Mouse (Mus musculus) forebrain, embryonic 16.5 days (tissue): ENCODE measurements around the gene Tnf. TPM values are rescaled to one million over a fixed set of nuclear protein-coding genes. Genes with fewer than 3 reads are reported as not detected.

Source experiments
- ATAC-seq: fragments of 200-750 bp; cut with Nextera tagmentation; 2 replicates; pipeline ENCODE4 v1.8.0; 2017; ENCODE audit warnings: mild to moderate bottlenecking, moderate library complexity
- H3K27ac ChIP-seq: fragments of 300-500 bp; sonication (generic); 2 replicates; pipeline ENCODE4 v1.5.1; 2014; ENCODE audit warnings: low read length, control low read depth
- H3K27me3 ChIP-seq: fragments of 300-500 bp; sonication (generic); replicated peaks from 2 replicates; pipeline ENCODE4 v1.6.1; 2014; ENCODE audit warnings: low read length; ENCODE audit not compliant: control insufficient read depth, insufficient read depth
- H3K36me3 ChIP-seq: fragments of 300-500 bp; sonication (generic); 2 replicates; pipeline ENCODE4 v1.6.1; 2014; ENCODE audit not compliant: control insufficient read depth, insufficient read depth
- H3K4me1 ChIP-seq: fragments of 300-500 bp; sonication (generic); replicated peaks from 2 replicates; pipeline ENCODE4 v1.6.1; 2014; ENCODE audit warnings: low read length; ENCODE audit not compliant: control insufficient read depth, insufficient read depth
- H3K4me2 ChIP-seq: fragments of 300-500 bp; sonication (generic); 2 replicates; pipeline ENCODE4 v1.6.1; 2014; ENCODE audit warnings: mild to moderate bottlenecking, low read length, control low read depth
- H3K4me3 ChIP-seq: fragments of 300-500 bp; sonication (generic); replicated peaks from 2 replicates; pipeline ENCODE4 v1.5.1; 2014; ENCODE audit warnings: mild to moderate bottlenecking, low read length, control low read depth
- H3K9ac ChIP-seq: fragments of 300-500 bp; sonication (generic); replicated peaks from 2 replicates; pipeline ENCODE4 v1.6.1; 2014; ENCODE audit warnings: low read depth, low read length, control low read depth
- H3K9me3 ChIP-seq: fragments of 300-500 bp; sonication (generic); 2 replicates; pipeline ENCODE4 v1.6.1; 2016; ENCODE audit warnings: low read length; ENCODE audit not compliant: control insufficient read depth
- WGBS: fragments of 180-500 bp; shearing (Covaris S2); extraction: QIAGEN DNeasy Blood & Tissue Kit; methylation state at CpG from one replicate; pipeline ENCODE4 v1.1.7; 2014; 5-methylcytosine and 5-hydroxymethylcytosine counted together
- microRNA-seq: library from miRNA; unstranded; fragments of <30 nt; microRNA quantifications from one replicate; pipeline ENCODE4, GENCODE M21; 2017
- polyA plus RNA-seq: library from polyadenylated mRNA; unstranded; fragments of >200 nt; fragmentation: Nextera tagmentation; extraction: Ambion mirVana; gene quantifications from 2 replicates; pipeline ENCODE4 v1.2.1, GENCODE M21; 2015

Tnf gene
- polyA plus RNA-seq, 1 experiment from 2014 or later = not detected

DNA sequence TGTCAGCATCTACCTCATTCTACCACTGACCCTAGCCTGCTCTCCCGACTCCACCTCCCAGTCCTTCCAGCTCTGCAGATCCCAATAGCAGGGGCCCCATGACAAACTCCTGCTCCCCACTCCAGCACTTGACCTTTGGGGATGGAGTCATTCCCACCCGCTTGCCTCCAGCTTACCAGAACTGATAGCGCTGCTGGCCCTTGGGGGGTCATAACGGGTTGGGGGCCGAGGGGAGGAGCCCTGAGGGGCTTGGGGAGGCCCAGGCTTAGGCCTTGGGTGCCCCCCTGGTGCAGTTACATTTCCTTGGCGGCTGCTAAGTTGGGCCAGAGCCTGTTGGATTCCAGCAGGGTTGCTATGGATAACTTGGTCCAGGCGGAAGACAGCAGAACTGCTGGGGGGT, 47.2 kb downstream of the Tnf start:
- no peak for ATAC-seq

DNA sequence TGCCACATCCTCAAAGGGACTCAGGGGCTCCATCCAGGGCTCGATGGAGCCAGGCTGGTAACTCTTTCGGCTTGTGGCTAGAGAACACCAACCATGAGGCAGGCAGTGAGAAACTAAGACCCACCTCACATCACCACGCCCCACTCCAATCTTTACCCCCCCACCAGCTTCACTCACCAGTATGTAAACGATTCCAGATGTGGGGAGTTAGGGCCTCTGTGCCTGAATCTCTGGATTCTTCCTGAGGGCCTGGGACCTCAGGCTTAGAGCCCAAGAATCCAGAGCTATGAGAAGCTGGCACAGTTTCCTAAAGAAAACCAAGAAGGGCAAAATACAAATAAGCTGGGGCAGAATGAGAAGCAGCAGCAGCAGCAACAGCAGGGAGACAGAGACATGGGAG, 47.9 kb downstream of the Tnf start:
- H3K4me3 ChIP-seq = no peak overlapping the region
- H3K27me3 ChIP-seq = no peaks in the 10 kb centered on the region
- no peak overlapping the region for H3K4me2 ChIP-seq
- no peak for ATAC-seq
- no peak overlapping the region for H3K27ac ChIP-seq
- no peaks in the 10 kb centered on the region for H3K9me3 ChIP-seq
- H3K9ac ChIP-seq = no peak overlapping the region
- H3K36me3 ChIP-seq = peaks cover 90% of the 10 kb centered on the region
- no peaks in the 10 kb centered on the region for H3K4me1 ChIP-seq
- WGBS = 93% methylated on average over 4 of the region's 4 CpGs

More for the DNA sequence above, 47.2 kb downstream of the Tnf start:
- H3K27ac ChIP-seq = no peak overlapping the region
- H3K4me1 ChIP-seq = no peaks in the 10 kb centered on the region
- WGBS = 83% methylated on average over 7 of the region's 7 CpGs
- no peak overlapping the region for H3K4me3 ChIP-seq
- no peaks in the 10 kb centered on the region for H3K27me3 ChIP-seq
- peaks cover 90% of the 10 kb centered on the region for H3K36me3 ChIP-seq
- no peaks in the 10 kb centered on the region for H3K9me3 ChIP-seq
- H3K4me2 ChIP-seq = no peak overlapping the region
- no peak overlapping the region for H3K9ac ChIP-seq

- Histone ChIP-seq H3K27me3 (no peaks in the 10 kb centered on the region), H3K9ac (no peak overlapping the region), H3K4me2 (no peak overlapping the region), H3K27ac (no peak overlapping the region), H3K9me3 (no peaks in the 10 kb centered on the region), H3K36me3 (peaks cover 90% of the 10 kb centered on the region), H3K4me1 (no peaks in the 10 kb centered on the region), H3K4me3 (no peak overlapping the region)
- 86% methylated on average over 9 of the region's 9 CpGs for WGBS
- ATAC-seq = no peak
These were observed 48.7 kb downstream of the Tnf start for GRCm38 (mm10) chr17:35153077-35153476.

GRCm38 (mm10) chr17:35152121-35152520, 49.7 kb downstream of the Tnf start:
- no peak overlapping the region for H3K4me3 ChIP-seq
- H3K27me3 ChIP-seq = no peaks in the 10 kb centered on the region
- H3K9ac ChIP-seq = no peak overlapping the region
- no peaks in the 10 kb centered on the region for H3K4me1 ChIP-seq
- ATAC-seq = no peak
- H3K9me3 ChIP-seq = no peaks in the 10 kb centered on the region
- H3K4me2 ChIP-seq = no peak overlapping the region
- peaks cover 87% of the 10 kb centered on the region for H3K36me3 ChIP-seq
- H3K27ac ChIP-seq = no peak overlapping the region
- 93% methylated on average over 4 of the region's 4 CpGs for WGBS

Small RNA genes lying within 50 kb of the gene (microRNA-seq; reads per million reads assigned to microRNA genes)
- not detected for gene Mir6973a
- not detected for gene Mir6974
- 2.3 reads per million, percentile 5 among the genes with 10 or more reads in this experiment for gene Mir6975
- 0.62 reads per million for gene Mir8094

Other genes starting within 250 kb of the Tnf start
- gene Hspa1b, start 242.8 kb downstream of the Tnf start, polyA plus RNA-seq = 0.14 TPM in 1 of 2 replicates, not detected in the other
- gene Gm20481, start 232.1 kb downstream of the Tnf start, polyA plus RNA-seq = not detected in 2 replicates
- 3.3 and 5.2 TPM in 2 replicates for gene Hspa1a, start 229.9 kb downstream of the Tnf start, polyA plus RNA-seq
- gene Hspa1l, start 229.3 kb downstream of the Tnf start, polyA plus RNA-seq = 1.5 and 1.7 TPM in 2 replicates
- 119 and 121 TPM in 2 replicates for gene Lsm2, start 220.1 kb downstream of the Tnf start, polyA plus RNA-seq
- 81.7 and 85.2 TPM in 2 replicates for gene Vars, start 201.0 kb downstream of the Tnf start, polyA plus RNA-seq
- gene Vwa7, start 185.4 kb downstream of the Tnf start, polyA plus RNA-seq = 0.12 and 0.14 TPM in 2 replicates
- 2.2 and 2.7 TPM in 2 replicates for gene Sapcd1, start 174.0 kb downstream of the Tnf start, polyA plus RNA-seq
- gene Msh5, start 155.3 kb downstream of the Tnf start, polyA plus RNA-seq = 3.1 and 3.4 TPM in 2 replicates
- 79.3 and 85.5 TPM in 2 replicates for gene Clic1, start 152.0 kb downstream of the Tnf start, polyA plus RNA-seq
- gene Ddah2, start 143.0 kb downstream of the Tnf start, polyA plus RNA-seq = 484 and 489 TPM in 2 replicates
- not detected in 2 replicates for gene Ly6g6c, start 136.6 kb downstream of the Tnf start, polyA plus RNA-seq
- 0.24 TPM in 1 of 2 replicates, not detected in the other for gene Mpig6b, start 135.8 kb downstream of the Tnf start, polyA plus RNA-seq
- gene Ly6g6e, start 125.1 kb downstream of the Tnf start, polyA plus RNA-seq = 11.8 and 12.3 TPM in 2 replicates
- gene Ly6g6d, start 123.9 kb downstream of the Tnf start, polyA plus RNA-seq = 1.2 and 1.6 TPM in 2 replicates
- gene Ly6g6f, start 116.4 kb downstream of the Tnf start, polyA plus RNA-seq = not detected in 2 replicates
- 93.1 and 109 TPM in 2 replicates for gene Abhd16a, start 112.7 kb downstream of the Tnf start, polyA plus RNA-seq
- not detected in 2 replicates for gene Ly6g5c, start 93.7 kb downstream of the Tnf start, polyA plus RNA-seq
- gene Ly6g5b, start 86.6 kb downstream of the Tnf start, polyA plus RNA-seq = 0.62 and 1.3 TPM in 2 replicates
- 29.6 and 29.8 TPM in 2 replicates for gene Gpank1, start 80.6 kb downstream of the Tnf start, polyA plus RNA-seq
- gene Csnk2b, start 80.0 kb downstream of the Tnf start, polyA plus RNA-seq = 308 and 320 TPM in 2 replicates
- gene D17H6S53E, start 75.6 kb downstream of the Tnf start, polyA plus RNA-seq = 6.1 and 8.6 TPM in 2 replicates
- 0.56 TPM in 1 of 2 replicates, not detected in the other for gene Apom, start 70.0 kb downstream of the Tnf start, polyA plus RNA-seq
- gene Bag6, start 66.8 kb downstream of the Tnf start, polyA plus RNA-seq = 85.4 and 86.7 TPM in 2 replicates
- 156 and 195 TPM in 2 replicates for gene Prrc2a, start 37.1 kb downstream of the Tnf start, polyA plus RNA-seq
- gene Aif1, start 25.9 kb downstream of the Tnf start, polyA plus RNA-seq = 5.9 and 8.0 TPM in 2 replicates
- gene Lst1, start 13.6 kb downstream of the Tnf start, polyA plus RNA-seq = 4.5 and 4.9 TPM in 2 replicates
- gene Ltb, start 7.6 kb downstream of the Tnf start, polyA plus RNA-seq = 0.24 TPM in 1 of 2 replicates, not detected in the other
- 0.24 and 0.35 TPM in 2 replicates for gene Lta, start 3.3 kb upstream of the Tnf start, polyA plus RNA-seq
- gene Gm16181, start 18.8 kb upstream of the Tnf start, polyA plus RNA-seq = 0.62 TPM in 1 of 2 replicates, not detected in the other
- 46.2 and 64.8 TPM in 2 replicates for gene Atp6v1g2, start 31.7 kb upstream of the Tnf start, polyA plus RNA-seq
- 9.5 and 10.7 TPM in 2 replicates for gene Nfkbil1, start 33.8 kb upstream of the Tnf start, polyA plus RNA-seq
- gene Ddx39b, start 39.7 kb upstream of the Tnf start, polyA plus RNA-seq = 466 and 471 TPM in 2 replicates
- gene H2-D1, start 60.7 kb upstream of the Tnf start, polyA plus RNA-seq = 48.1 and 65.7 TPM in 2 replicates
- gene H2-Q1, start 118.4 kb upstream of the Tnf start, polyA plus RNA-seq = 0.43 and 0.47 TPM in 2 replicates
- 1.4 and 3.3 TPM in 2 replicates for gene H2-Q2, start 140.2 kb upstream of the Tnf start, polyA plus RNA-seq
- gene H2-Q4, start 177.6 kb upstream of the Tnf start, polyA plus RNA-seq = 0.65 TPM in 2 replicates
- gene H2-Q6, start 222.8 kb upstream of the Tnf start, polyA plus RNA-seq = 0.36 and 0.60 TPM in 2 replicates
- 0.99 and 3.1 TPM in 2 replicates for gene H2-Q7, start 237.1 kb upstream of the Tnf start, polyA plus RNA-seq